Mouse (Mus musculus): ENCODE measurements around the gene Prdm10. TPM values are rescaled to one million over a fixed set of nuclear protein-coding genes. Genes with fewer than 3 reads are reported as not detected.

The Prdm10 gene
- polyA plus RNA-seq, 1 experiment from 2014 or later, result 2.3 TPM

DNA sequence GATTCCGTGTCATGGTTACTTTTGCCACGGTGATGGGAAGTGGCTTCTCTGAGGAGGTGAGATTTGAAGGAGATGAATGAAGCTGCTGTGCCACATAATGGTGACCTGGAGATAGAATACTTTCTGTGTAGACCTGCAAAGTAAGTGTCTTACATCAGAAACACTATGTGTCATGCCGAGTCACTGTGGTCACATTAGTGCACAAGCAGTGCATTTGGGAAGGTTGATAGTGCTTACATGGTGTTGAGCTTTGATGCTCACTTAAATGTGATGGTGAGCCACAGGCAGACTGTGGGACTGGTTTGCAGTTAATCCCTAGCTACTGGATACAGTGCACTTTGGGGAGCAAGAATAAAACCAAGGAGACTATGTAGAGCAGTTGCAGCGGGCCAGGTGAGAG is 131.8 kb downstream of the Prdm10 start:
- H3K9me3 ChIP-seq (replicated peaks), result no peaks in the 10 kb centered on the region
- no peak overlapping the region for H3K4me2 ChIP-seq
- ATAC-seq (ENCODE audit: insufficient read depth), result no peak
- H3K4me3 ChIP-seq (replicated peaks), result no peak overlapping the region
- no peaks in the 10 kb centered on the region for H3K27me3 ChIP-seq
- H3K9ac ChIP-seq, result no peak overlapping the region
- H3K27ac ChIP-seq (replicated peaks), result no peak overlapping the region
- WGBS (ENCODE audit: insufficient replicate concordance), result 62% methylated on average over 4 of the region's 4 CpGs
- no peaks in the 10 kb centered on the region for H3K4me1 ChIP-seq (replicated peaks)
- H3K36me3 ChIP-seq (replicated peaks), result peaks cover 85% of the 10 kb centered on the region

DNA sequence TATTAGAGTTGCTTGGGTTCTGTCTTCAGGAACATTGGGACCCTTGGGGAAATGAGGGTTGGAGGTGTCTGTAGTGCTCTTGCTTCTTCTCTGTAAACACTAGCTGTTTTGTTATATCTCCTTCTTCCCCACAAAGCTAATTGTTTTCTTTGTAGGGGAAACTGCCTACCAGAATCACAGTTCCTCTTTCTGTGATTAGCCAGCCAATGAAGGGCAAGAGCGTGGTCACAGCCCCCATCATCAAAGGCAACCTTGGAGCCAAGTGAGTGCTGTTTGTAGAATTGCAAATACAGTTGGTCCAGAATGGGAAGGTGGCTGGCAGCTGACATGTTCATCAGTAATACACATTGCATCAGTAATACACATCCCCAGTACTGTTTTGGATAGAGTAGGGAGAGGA is 138.5 kb downstream of the Prdm10 start:
- Histone ChIP-seq H3K36me3 (replicated peaks) (peaks cover 65% of the 10 kb centered on the region), H3K4me1 (replicated peaks) (peaks cover 15% of the 10 kb centered on the region), H3K9me3 (replicated peaks) (no peaks in the 10 kb centered on the region), H3K9ac (no peak overlapping the region), H3K27me3 (no peaks in the 10 kb centered on the region), H3K4me3 (replicated peaks) (no peak overlapping the region), H3K27ac (replicated peaks) (no peak overlapping the region), H3K4me2 (no peak overlapping the region)
- WGBS (ENCODE audit: insufficient replicate concordance), result 52% methylated on average over 1 of the region's 1 CpGs
- no peak for ATAC-seq (ENCODE audit: insufficient read depth)

DNA sequence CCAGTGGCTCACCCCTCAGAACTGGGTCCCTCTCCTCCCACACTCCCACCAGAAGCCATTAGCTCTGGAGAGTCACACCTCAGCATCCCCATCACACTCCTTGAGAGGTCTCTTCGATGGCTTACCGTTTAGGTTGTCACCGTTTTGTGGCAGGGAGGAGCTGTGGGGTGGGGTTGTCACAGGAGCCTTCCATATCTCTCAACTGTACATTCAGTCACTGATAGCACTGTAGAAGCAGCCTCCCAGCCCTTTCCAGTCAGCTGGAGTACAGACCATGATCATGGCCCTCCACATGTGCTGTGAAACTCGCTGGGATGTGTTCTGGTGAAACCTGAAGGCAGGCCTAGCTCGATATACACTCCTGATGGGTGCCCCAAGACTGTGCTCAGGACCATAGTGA is 141.8 kb downstream of the Prdm10 start:
- peak; percentile 92 for ATAC-seq (ENCODE audit: insufficient read depth)
- Histone ChIP-seq H3K9me3 (replicated peaks) (no peaks in the 10 kb centered on the region), H3K9ac (no peak overlapping the region), H3K4me2 (peak overlapping the region; percentile 29), H3K4me3 (replicated peaks) (no peak overlapping the region), H3K27me3 (no peaks in the 10 kb centered on the region), H3K27ac (replicated peaks) (peak overlapping the region; percentile 60; the same call in 1 of the 2 replicates), H3K36me3 (replicated peaks) (peaks cover 37% of the 10 kb centered on the region), H3K4me1 (replicated peaks) (peaks cover 15% of the 10 kb centered on the region)
- WGBS (ENCODE audit: insufficient replicate concordance), result 38% methylated on average over 5 of the region's 5 CpGs

DNA sequence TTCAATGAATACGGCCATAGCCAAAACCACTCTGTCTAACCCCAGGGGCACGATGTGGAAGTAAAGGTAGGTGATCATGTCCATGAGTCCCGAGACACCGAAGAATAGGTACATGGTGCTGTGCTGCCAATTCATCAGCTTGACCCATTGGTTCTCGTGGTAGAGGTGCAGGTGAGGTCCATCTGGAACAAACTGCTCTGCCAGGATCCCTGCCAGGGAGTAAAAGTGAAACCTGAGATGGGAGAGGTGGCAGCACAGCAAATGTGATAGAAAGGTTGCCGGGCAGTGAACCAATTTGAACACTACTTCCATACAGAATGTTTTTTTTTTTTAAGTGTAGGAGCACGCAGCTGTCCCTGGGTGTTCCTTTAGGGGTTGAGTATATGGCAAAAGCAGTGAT is 148.6 kb downstream of the Prdm10 start:
- H3K4me1 ChIP-seq (replicated peaks), result no peaks in the 10 kb centered on the region
- H3K4me2 ChIP-seq, result no peak overlapping the region
- H3K9ac ChIP-seq, result no peak overlapping the region
- H3K27ac ChIP-seq (replicated peaks), result no peak overlapping the region
- no peak overlapping the region for H3K4me3 ChIP-seq (replicated peaks)
- WGBS (ENCODE audit: insufficient replicate concordance), result 67% methylated on average over 7 of the region's 7 CpGs
- no peaks in the 10 kb centered on the region for H3K27me3 ChIP-seq
- no peaks in the 10 kb centered on the region for H3K9me3 ChIP-seq (replicated peaks)
- no peak for ATAC-seq (ENCODE audit: insufficient read depth)
- no peaks in the 10 kb centered on the region for H3K36me3 ChIP-seq (replicated peaks)

DNA sequence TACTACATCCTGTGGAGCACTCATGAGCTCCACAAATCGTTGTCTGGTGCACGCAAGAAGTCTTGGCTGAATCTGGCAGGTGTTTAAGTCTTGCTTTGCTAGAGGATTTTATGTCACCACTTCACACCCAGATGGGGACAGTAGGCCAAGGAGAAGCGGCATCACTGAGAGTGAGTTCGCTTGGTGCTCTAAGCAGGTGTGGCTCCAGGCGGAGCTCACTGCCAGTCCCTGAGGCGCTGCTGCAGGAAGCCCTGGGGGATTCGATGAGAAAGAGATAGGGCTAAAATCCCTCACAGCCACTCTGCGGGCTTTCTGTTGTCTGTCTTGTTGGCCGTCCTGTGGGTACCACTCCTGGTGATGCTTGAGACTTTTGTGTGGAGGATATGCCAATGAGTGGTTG is 149.7 kb downstream of the Prdm10 start:
- Histone ChIP-seq H3K27ac (replicated peaks) (no peak overlapping the region), H3K36me3 (replicated peaks) (no peaks in the 10 kb centered on the region), H3K4me1 (replicated peaks) (no peaks in the 10 kb centered on the region), H3K9ac (no peak overlapping the region), H3K4me3 (replicated peaks) (no peak overlapping the region), H3K4me2 (no peak overlapping the region), H3K9me3 (replicated peaks) (no peaks in the 10 kb centered on the region), H3K27me3 (no peaks in the 10 kb centered on the region)
- ATAC-seq (ENCODE audit: insufficient read depth), result no peak
- WGBS (ENCODE audit: insufficient replicate concordance), result 52% methylated on average over 9 of the region's 9 CpGs

Other genes with a start within 250 kb of the Prdm10 start
- 7.2 and 7.7 TPM in 2 replicates for gene Zbtb44, start 249.9 kb upstream of the Prdm10 start, polyA plus RNA-seq (2015; fragmentation: Nextera tagmentation; extraction: Ambion mirVana)
- gene St14, start 148.7 kb upstream of the Prdm10 start, polyA plus RNA-seq (2015; fragmentation: Nextera tagmentation; extraction: Ambion mirVana), result 0.46 and 0.55 TPM in 2 replicates
- 182 and 192 TPM in 2 replicates for gene Aplp2, start 68.7 kb upstream of the Prdm10 start, polyA plus RNA-seq (2015; fragmentation: Nextera tagmentation; extraction: Ambion mirVana)
- gene Nfrkb, start 105.7 kb downstream of the Prdm10 start, polyA plus RNA-seq (2015; fragmentation: Nextera tagmentation; extraction: Ambion mirVana), result 5.7 and 6.1 TPM in 2 replicates
- 0.10 TPM in 1 of 2 replicates, not detected in the other for gene Tmem45b, start 183.9 kb downstream of the Prdm10 start, polyA plus RNA-seq (2015; fragmentation: Nextera tagmentation; extraction: Ambion mirVana)